Mouse (Mus musculus): ENCODE data around the gene Gm17545.

DNA sequence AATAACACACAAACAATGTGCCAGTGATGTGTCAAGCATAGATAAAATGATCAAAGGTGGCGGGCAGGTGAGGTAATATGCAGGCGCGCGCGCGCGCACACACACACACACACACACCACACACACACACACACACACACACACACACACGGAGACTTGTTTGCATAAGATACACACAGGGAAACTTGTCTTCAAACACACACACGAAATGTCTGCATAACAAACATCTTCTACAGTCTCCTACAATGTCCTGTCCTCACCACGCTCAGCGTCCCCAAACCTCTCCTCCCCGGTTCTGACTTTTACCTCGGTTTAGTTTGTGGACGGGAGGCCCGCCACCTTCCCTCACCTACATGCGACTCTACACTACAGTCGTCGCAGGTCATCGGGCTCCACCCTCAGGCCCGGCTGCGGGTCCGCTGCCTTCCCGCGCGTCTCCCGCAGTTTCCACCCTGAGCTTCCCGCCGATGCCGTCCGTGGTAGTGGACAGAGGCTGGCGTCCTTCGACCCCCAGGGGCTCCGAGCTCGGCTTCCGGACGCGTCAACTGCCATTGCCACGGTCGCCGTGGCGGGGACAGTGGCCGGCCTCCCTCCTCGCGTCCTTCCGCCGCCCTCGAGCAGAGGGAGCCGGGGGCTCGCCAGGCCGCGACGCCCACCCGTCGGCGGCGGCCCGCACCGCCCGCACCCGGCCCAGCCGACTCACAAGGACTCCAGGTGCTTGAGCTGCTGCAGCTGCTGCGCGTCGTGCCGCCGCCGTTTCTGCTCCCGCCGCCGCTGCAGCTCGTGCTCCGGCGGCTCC lies 13.5 kb downstream of the Gm17545 start:
- no peak for TF ChIP-seq POLR2A (IDR thresholded peaks at IDR 0.05; ENCODE audit: insufficient read length, low read depth)
- no peak for TF ChIP-seq MAX (IDR thresholded peaks at IDR 0.05; ENCODE audit: low read depth)
- TF ChIP-seq MYOG (IDR thresholded peaks at IDR 0.05; ENCODE audit: control insufficient read depth in 1 of 3, insufficient read depth in 1 of 3, insufficient read length in 2 of 3, low read depth in 2 of 3), result peak in 2 of 3 experiments; percentile 58 to 67
- no peak for TF ChIP-seq E2F4 (IDR thresholded peaks at IDR 0.05; ENCODE audit: insufficient read depth)
- TF ChIP-seq CEBPB (IDR thresholded peaks at IDR 0.05; ENCODE audit: insufficient read depth, poor library complexity, severe bottlenecking), result no peak
- TF ChIP-seq POLR2AphosphoS2 (IDR thresholded peaks at IDR 0.05; ENCODE audit: insufficient read length, low read depth), result no peak
- no peak for TF ChIP-seq SRF (IDR thresholded peaks at IDR 0.05; ENCODE audit: control insufficient read depth, insufficient read length, low read depth)
- TF ChIP-seq MYOD1 (IDR thresholded peaks at IDR 0.05; ENCODE audit: control insufficient read depth in 1 of 3, insufficient read length in 2 of 3, low read depth in 2 of 3), result peak in 2 of 3 experiments; percentile 53 to 80
- TF ChIP-seq USF1 (IDR thresholded peaks at IDR 0.05; ENCODE audit: low read depth), result no peak
- no peak for TF ChIP-seq TCF3 (IDR thresholded peaks at IDR 0.05; ENCODE audit: insufficient read length, low read depth)

Data from myocyte (in vitro differentiated cells).